Mouse (Mus musculus): ENCODE data around the gene Skiv2l.
A peak's percentile ranks its signal among the peaks of the same experiment; 100 is the strongest.

The Skiv2l gene

DNA sequence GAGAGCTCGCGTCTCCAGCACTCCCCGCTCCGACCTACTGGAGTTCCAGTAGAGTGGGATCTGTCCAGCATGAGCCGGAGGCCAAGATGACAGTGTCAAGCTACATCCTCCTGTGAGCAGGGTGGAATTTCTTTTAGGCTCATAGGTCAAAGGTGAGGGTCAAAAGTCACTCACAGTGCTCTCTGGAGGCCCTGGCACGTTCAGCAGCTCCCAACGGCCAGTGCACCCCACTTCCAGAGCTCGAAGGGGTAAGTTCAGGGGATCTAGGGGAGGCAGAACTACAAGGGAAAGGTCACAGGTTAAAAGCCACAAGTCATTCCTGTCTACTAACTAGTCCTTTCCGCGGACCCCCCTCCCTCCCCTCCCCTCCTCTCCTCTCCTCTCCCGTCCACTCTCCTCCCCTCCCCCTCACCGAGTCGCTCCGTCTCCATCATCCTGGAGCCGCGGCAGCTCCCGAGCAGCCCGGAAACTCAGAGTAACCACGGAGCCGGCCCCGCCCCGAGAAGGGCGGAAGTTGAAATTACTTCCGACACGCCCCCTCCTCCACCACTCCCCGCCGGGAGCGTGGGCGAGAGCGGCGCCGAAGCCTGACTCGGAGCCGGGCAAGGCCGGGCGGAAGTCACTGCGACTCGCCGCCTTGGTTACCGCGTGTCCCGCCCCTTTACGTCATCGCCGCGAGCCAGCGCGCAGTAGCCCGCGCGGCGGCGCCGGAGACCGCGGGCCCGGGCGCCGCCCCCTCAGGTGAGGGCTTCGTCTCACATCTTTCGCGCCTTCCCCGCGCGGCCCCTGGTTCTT lies at the start of gene Skiv2l, which contains the start of gene Nelfe:
Gene Skiv2l (minus strand): TSS at position 489 of the 795 bp plus-strand sequence.
Gene Nelfe (plus strand): TSS at position 670 of the 795 bp plus-strand sequence.
- DNase-seq: peak; percentile 98

- peak; percentile 42 for DNase-seq
Measured at GRCm38 (mm10) chr17:34899053-34899889, 49.3 kb upstream of the Skiv2l start.

DNA sequence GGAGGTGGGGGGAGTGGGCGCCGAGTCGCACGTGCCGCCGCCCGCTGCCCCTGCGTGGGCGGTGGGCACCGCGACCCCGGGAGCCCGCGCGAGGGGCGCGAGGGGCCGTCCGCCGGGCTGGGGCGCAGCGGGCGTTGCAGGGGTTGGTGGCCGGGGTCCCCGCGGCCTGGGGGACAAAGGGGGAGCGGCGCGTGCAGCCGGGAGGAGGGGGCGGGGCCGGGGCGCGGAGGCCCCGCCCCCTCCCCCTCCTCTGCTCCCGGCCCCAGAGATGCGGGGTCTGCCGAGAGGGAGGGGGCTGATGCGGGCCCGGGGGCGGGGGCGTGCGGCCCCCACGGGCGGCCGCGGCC lies 48.7 kb upstream of the Skiv2l start:
- DNase-seq: peak; percentile 69

GRCm38 (mm10) chr17:34898160-34898586 lies 48.2 kb upstream of the Skiv2l start, which contains the start of the genes C2 and Ehmt2:
TSS of gene C2 (minus strand) at chr17:34898265.
TSS of gene Ehmt2 (plus strand) at chr17:34898469.
- peak; percentile 87 for DNase-seq

GRCm38 (mm10) chr17:34897373-34898159 lies 47.6 kb upstream of the Skiv2l start:
- DNase-seq: peak; percentile 46

DNA sequence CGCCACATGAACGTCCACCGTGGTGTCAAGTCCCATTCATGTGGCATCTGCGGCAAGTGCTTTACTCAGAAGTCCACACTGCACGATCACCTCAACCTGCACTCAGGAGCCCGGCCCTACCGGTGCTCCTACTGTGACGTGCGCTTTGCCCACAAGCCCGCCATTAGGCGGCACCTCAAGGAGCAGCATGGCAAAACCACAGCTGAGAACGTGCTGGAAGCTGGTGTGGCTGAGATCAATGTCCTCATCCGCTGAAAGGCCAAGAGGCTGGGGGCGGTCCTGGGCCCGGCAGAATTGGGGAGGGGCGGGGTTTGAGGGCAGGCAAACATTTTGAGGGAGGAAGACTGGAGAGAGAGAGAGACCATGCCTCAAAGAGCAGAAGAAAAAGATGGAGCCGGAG lies 46.4 kb upstream of the Skiv2l start:
- peak; percentile 10 for DNase-seq

DNA sequence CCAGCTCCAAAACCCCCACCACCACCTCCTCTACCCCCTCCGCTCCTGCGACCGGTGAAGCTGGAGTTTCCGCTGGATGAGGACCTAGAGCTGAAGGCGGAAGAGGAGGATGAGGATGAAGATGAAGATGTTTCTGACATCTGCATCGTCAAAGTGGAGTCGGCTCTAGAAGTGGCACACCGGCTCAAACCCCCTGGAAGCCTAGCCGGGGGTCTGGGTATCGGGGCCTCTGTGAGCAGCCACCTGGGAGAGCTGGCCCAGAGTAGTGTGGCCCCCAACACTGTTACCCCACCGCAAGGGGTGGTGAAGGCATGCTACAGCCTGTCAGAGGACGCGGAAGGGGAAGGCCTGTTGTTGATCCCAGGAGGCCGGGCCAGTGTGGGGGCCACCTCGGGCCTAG lies 45.7 kb upstream of the Skiv2l start:
- no peak for DNase-seq

- DNase-seq: no peak
Measured at GRCm38 (mm10) chr17:34894801-34895530, 45.0 kb upstream of the Skiv2l start.

- DNase-seq: peak; percentile 99
Measured at GRCm38 (mm10) chr17:34894074-34894597, 44.1 kb upstream of the Skiv2l start.

GRCm38 (mm10) chr17:34893072-34893824 lies 43.2 kb upstream of the Skiv2l start:
- DNase-seq: no peak

GRCm38 (mm10) chr17:34891377-34891776 lies 41.4 kb upstream of the Skiv2l start:
- DNase-seq: no peak

DNA sequence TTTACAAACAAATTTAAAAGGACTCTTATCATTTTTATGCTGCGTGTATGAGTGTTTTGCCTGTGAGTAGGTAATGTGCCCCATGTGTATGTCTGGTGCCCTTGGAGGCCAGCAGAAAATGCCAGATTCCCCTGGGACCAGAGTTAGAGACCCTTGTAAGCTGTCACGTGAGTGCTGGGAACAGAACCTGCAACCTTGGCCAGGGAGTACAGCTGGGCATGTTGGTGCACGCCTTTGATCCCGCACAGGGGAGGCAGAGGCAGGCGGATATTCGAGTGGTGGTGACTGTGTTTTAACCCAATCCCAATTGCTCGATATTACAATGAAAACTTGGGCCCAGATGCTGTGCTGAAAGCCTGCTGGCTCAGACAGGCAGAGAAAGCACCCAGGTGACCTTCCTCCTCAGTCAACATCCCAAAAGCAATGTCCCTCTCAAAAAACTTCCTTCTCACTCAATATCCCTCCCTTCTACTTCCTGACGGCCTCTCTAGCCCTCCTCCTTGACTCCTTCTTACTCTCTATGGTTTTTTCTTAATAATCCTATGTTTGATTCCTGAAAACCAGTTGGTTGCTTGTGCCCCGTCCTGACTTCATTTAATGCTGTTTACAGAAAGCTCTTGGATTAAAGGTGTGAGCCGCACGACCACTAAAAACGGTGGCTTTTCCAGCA lies 40.2 kb upstream of the Skiv2l start:
- no peak for DNase-seq

GRCm38 (mm10) chr17:34887942-34888341 lies 37.9 kb upstream of the Skiv2l start:
- DNase-seq: no peak

GRCm38 (mm10) chr17:34885615-34886014 lies 35.6 kb upstream of the Skiv2l start:
- DNase-seq: no peak

- DNase-seq: no peak
Measured at GRCm38 (mm10) chr17:34884704-34885103, 34.7 kb upstream of the Skiv2l start.

DNA sequence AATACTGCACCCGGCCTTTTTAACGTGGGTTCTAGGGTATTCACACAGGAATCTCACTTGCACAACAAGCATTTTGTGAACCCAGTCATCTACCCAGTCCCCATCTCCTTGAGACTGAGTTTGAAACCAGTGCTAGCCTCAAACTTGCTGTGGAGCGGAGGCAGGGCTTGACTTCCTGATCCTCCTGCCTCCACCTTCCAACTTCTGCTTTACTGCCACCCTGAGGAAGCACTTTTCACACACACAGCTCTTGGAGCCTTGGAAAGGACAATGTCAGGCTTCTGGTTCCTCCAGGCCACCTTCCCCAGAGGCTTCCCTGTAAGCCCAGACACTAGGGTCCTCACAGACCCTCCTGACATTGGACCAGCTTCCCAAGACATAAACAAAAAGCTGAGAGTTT lies 33.3 kb upstream of the Skiv2l start:
- no peak for DNase-seq

GRCm38 (mm10) chr17:34881683-34882310 lies 31.8 kb upstream of the Skiv2l start, which contains the start of gene Gm20547:
TSS of gene Gm20547 (minus strand) at chr17:34882042.
- DNase-seq: no peak

GRCm38 (mm10) chr17:34881166-34881565 lies 31.2 kb upstream of the Skiv2l start:
- DNase-seq: no peak

GRCm38 (mm10) chr17:34879336-34879879 lies 29.4 kb upstream of the Skiv2l start, which contains the start of gene Zbtb12:
TSS of gene Zbtb12 (plus strand) at chr17:34879483.
- no peak for DNase-seq

- no peak for DNase-seq
Measured at GRCm38 (mm10) chr17:34874321-34874720, 24.3 kb upstream of the Skiv2l start.

Data from retina, postnatal 1 day (tissue).